Mouse (Mus musculus) cerebellum, adult 9-11 months (tissue): ENCODE results near the gene Kcnj10.

Experiments used
- DNase-seq: peaks from one replicate; pipeline ENCODE4 v3.0.0; 2022

Kcnj10 gene

GRCm38 (mm10) chr1:172340729-172341321 is at the start of gene Kcnj10:
Kcnj10 (plus strand) TSS chr1:172341210.
- DNase-seq, result peak; percentile 89

- DNase-seq, result no peak
Observed at GRCm38 (mm10) chr1:172292880-172293279, 48.1 kb upstream of the Kcnj10 start.

- no peak for DNase-seq
Observed at GRCm38 (mm10) chr1:172293449-172293848, 47.6 kb upstream of the Kcnj10 start.

GRCm38 (mm10) chr1:172295751-172296197 is 45.2 kb upstream of the Kcnj10 start:
- peak; percentile 50 for DNase-seq

GRCm38 (mm10) chr1:172296816-172297510 is 44.0 kb upstream of the Kcnj10 start:
- no peak for DNase-seq

- no peak for DNase-seq
Observed at GRCm38 (mm10) chr1:172297611-172298537, 43.1 kb upstream of the Kcnj10 start, which contains the start of gene Atp1a2. Atp1a2 (minus strand) TSS chr1:172298064.

- DNase-seq, result no peak
Observed at GRCm38 (mm10) chr1:172299528-172299927, 41.5 kb upstream of the Kcnj10 start.

- no peak for DNase-seq
Observed at GRCm38 (mm10) chr1:172300247-172300646, 40.8 kb upstream of the Kcnj10 start.

- no peak for DNase-seq
Observed at GRCm38 (mm10) chr1:172301180-172301579, 39.8 kb upstream of the Kcnj10 start.

- DNase-seq, result no peak
Observed at GRCm38 (mm10) chr1:172302311-172302710, 38.7 kb upstream of the Kcnj10 start.

- no peak for DNase-seq
Observed at GRCm38 (mm10) chr1:172302851-172303250, 38.2 kb upstream of the Kcnj10 start.

GRCm38 (mm10) chr1:172304443-172304842 is 36.6 kb upstream of the Kcnj10 start:
- DNase-seq, result no peak

GRCm38 (mm10) chr1:172305153-172305552 is 35.9 kb upstream of the Kcnj10 start:
- DNase-seq, result no peak

- DNase-seq, result no peak
Observed at GRCm38 (mm10) chr1:172305635-172306034, 35.4 kb upstream of the Kcnj10 start.

GRCm38 (mm10) chr1:172306196-172306595 is 34.8 kb upstream of the Kcnj10 start:
- no peak for DNase-seq

- peak; percentile 61 for DNase-seq
Observed at GRCm38 (mm10) chr1:172306885-172307284, 34.1 kb upstream of the Kcnj10 start.

GRCm38 (mm10) chr1:172307936-172308335 is 33.1 kb upstream of the Kcnj10 start:
- DNase-seq, result peak; percentile 50

GRCm38 (mm10) chr1:172308409-172308808 is 32.6 kb upstream of the Kcnj10 start:
- DNase-seq, result peak; percentile 65

GRCm38 (mm10) chr1:172309699-172310398 is 31.2 kb upstream of the Kcnj10 start:
- DNase-seq, result peak; percentile 93

- DNase-seq, result peak; percentile 92
Observed at GRCm38 (mm10) chr1:172311248-172311906, 29.6 kb upstream of the Kcnj10 start.

GRCm38 (mm10) chr1:172311921-172312767 is 28.9 kb upstream of the Kcnj10 start:
- peak; percentile 95 for DNase-seq
